8 mouse cellular contexts compared by ENCODE assay signal in genomic region chr13:49326246-49327206, GRCm38 (mm10). TPM values are rescaled to one million over a fixed set of nuclear protein-coding genes. Genes with fewer than 3 reads are reported as not detected.
DNase-seq lines count a peak whose midpoint lies in the region; ATAC-seq and TF ChIP-seq lines count a peak whose summit lies in the region.

No protein-coding gene starts in this region.

- TF ChIP-seq EP300 in stomach, postnatal 0 days (optimal IDR thresholded peaks at IDR 0.05): no peak

- peak; percentile 38; the same call in 1 of the 2 replicates for ATAC-seq in forebrain, embryonic 15.5 days (replicated peaks)
- peak; percentile 72; the same call in 1 of the 2 replicates for ATAC-seq in midbrain, embryonic 13.5 days
- ATAC-seq in stomach, postnatal 0 days (ENCODE audit: low FRiP score, low TSS enrichment): peak; percentile 66

- peaks cover 46% of the 10 kb centered on the region for H3K4me1 ChIP-seq in bone marrow macrophage, adult 2 months (ENCODE audit: control insufficient read depth, insufficient read depth, low read length)
- H3K4me1 ChIP-seq in forebrain, embryonic 15.5 days: no peaks in the 10 kb centered on the region
- peaks cover 6% of the 10 kb centered on the region; the same call in 1 of the 2 replicates for H3K4me1 ChIP-seq in midbrain, embryonic 13.5 days (replicated peaks)
- H3K4me1 ChIP-seq in stomach, postnatal 0 days (replicated peaks; ENCODE audit: control insufficient read depth, insufficient read depth): no peaks in the 10 kb centered on the region

- H3K4me2 ChIP-seq in forebrain, embryonic 15.5 days (replicated peaks): no peak overlapping the region
- no peak overlapping the region for H3K4me2 ChIP-seq in midbrain, embryonic 13.5 days (replicated peaks)
- no peak overlapping the region for H3K4me2 ChIP-seq in stomach, postnatal 0 days (replicated peaks; ENCODE audit: low read depth)

- no peaks in the 10 kb centered on the region for H3K36me3 ChIP-seq in forebrain, embryonic 15.5 days
- no peaks in the 10 kb centered on the region for H3K36me3 ChIP-seq in midbrain, embryonic 13.5 days
- H3K36me3 ChIP-seq in stomach, postnatal 0 days (ENCODE audit: control insufficient read depth, insufficient read depth, low read length): no peaks in the 10 kb centered on the region

- H3K27me3 ChIP-seq in forebrain, embryonic 15.5 days: no peaks in the 10 kb centered on the region
- H3K27me3 ChIP-seq in midbrain, embryonic 13.5 days: peaks cover 54% of the 10 kb centered on the region
- H3K27me3 ChIP-seq in stomach, postnatal 0 days (ENCODE audit: control insufficient read depth, insufficient read depth, low read length): no peaks in the 10 kb centered on the region

- no peaks in the 10 kb centered on the region for H3K9me3 ChIP-seq in forebrain, embryonic 15.5 days
- H3K9me3 ChIP-seq in midbrain, embryonic 13.5 days: no peaks in the 10 kb centered on the region
- H3K9me3 ChIP-seq in stomach, postnatal 0 days (ENCODE audit: control insufficient read depth, low read length): no peaks in the 10 kb centered on the region

- DNase-seq in gastrocnemius, adult 18-20 months (ENCODE audit: low spot score): peak; percentile 67
- no peak for DNase-seq in gastrocnemius, postnatal 36 days
- DNase-seq in 416B (ENCODE audit: low read depth): peak; percentile 81
- peak; percentile 69 for DNase-seq in kidney, postnatal 14 days
- peak; percentile 62 for DNase-seq in stomach, postnatal 0 days (ENCODE audit: low spot score)

- TF ChIP-seq CTCF in bone marrow macrophage, adult 2 months (IDR thresholded peaks at IDR 0.05; ENCODE audit: low read depth, low read length): no peak
- peak; percentile 88 for TF ChIP-seq CTCF in stomach, postnatal 0 days (IDR thresholded peaks at IDR 0.05; ENCODE audit: low read depth)

- no peak for TF ChIP-seq POLR2A in bone marrow macrophage, adult 2 months (IDR thresholded peaks at IDR 0.05; ENCODE audit: borderline replicate concordance, low read depth, low read length)

- no peak overlapping the region for H3K4me3 ChIP-seq in bone marrow macrophage, adult 2 months (ENCODE audit: insufficient read depth, low read length)
- no peak overlapping the region for H3K4me3 ChIP-seq in forebrain, embryonic 15.5 days
- no peak overlapping the region for H3K4me3 ChIP-seq in midbrain, embryonic 13.5 days (replicated peaks)
- H3K4me3 ChIP-seq in stomach, postnatal 0 days (ENCODE audit: low read depth, low read length): no peak overlapping the region

- no peak overlapping the region for H3K9ac ChIP-seq in forebrain, embryonic 15.5 days (replicated peaks)
- no peak overlapping the region for H3K9ac ChIP-seq in midbrain, embryonic 13.5 days (replicated peaks)
- no peak overlapping the region for H3K9ac ChIP-seq in stomach, postnatal 0 days (ENCODE audit: low read length)

- 60% methylated on average over 6 of the region's 6 CpGs for WGBS in forebrain, embryonic 15.5 days
- 61% methylated on average over 6 of the region's 6 CpGs for WGBS in midbrain, embryonic 13.5 days
- WGBS in stomach, postnatal 0 days: 54% methylated on average over 6 of the region's 6 CpGs

- peak overlapping the region; percentile 42 for H3K27ac ChIP-seq in bone marrow macrophage, adult 2 months (ENCODE audit: insufficient read depth, low read depth, low read length)
- no peak overlapping the region for H3K27ac ChIP-seq in forebrain, embryonic 15.5 days (replicated peaks)
- H3K27ac ChIP-seq in midbrain, embryonic 13.5 days: no peak overlapping the region
- no peak overlapping the region for H3K27ac ChIP-seq in stomach, postnatal 0 days (replicated peaks)

- intact Hi-C loops in gastrocnemius, postnatal 36 days (cut with DNase I): loop anchor here (2.0 to 10.0 kb wide), 2 partner anchors 54 to 318 kb away; no protein-coding TSS in a partner anchor

RNA-seq across cellular contexts. Expression of gene Fgd3, which starts 6.4 kb away (rescaled TPM):
- under 1 TPM; 0.41 to 0.90 TPM for total RNA-seq in gastrocnemius, adult 18-20 months (2021)
- total RNA-seq in gastrocnemius, postnatal 36 days (2021): under 1 TPM; 0.87 to 0.99 TPM
- polyA plus RNA-seq in bone marrow macrophage, adult 2 months (2012; ENCODE audit: insufficient read depth, insufficient read length, missing spikeins): 79.0 and 88.6 TPM in 2 replicates
- polyA plus RNA-seq in forebrain, embryonic 15.5 days (2015; fragmentation: Nextera tagmentation; extraction: Ambion mirVana): 3.4 and 3.9 TPM in 2 replicates
- polyA plus RNA-seq in midbrain, embryonic 13.5 days (2015; fragmentation: Nextera tagmentation; extraction: Ambion mirVana): 1.8 TPM in 2 replicates
- polyA plus RNA-seq in stomach, postnatal 0 days (2015; fragmentation: Nextera tagmentation; extraction: Ambion mirVana): 0.23 and 0.25 TPM in 2 replicates

RNA-seq across cellular contexts. Expression of gene Bicd2, which starts 14.9 kb away (rescaled TPM):
- total RNA-seq in gastrocnemius, adult 18-20 months (2021): 10 to 100 TPM; 23.4 to 28.6 TPM
- 10 to 100 TPM; 23.3 to 24.5 TPM for total RNA-seq in gastrocnemius, postnatal 36 days (2021)
- 38.4 and 42.5 TPM in 2 replicates for polyA plus RNA-seq in bone marrow macrophage, adult 2 months (2012; ENCODE audit: insufficient read depth, insufficient read length, missing spikeins)
- 26.4 and 27.1 TPM in 2 replicates for polyA plus RNA-seq in forebrain, embryonic 15.5 days (2015; fragmentation: Nextera tagmentation; extraction: Ambion mirVana)
- 24.0 and 26.6 TPM in 2 replicates for polyA plus RNA-seq in midbrain, embryonic 13.5 days (2015; fragmentation: Nextera tagmentation; extraction: Ambion mirVana)
- polyA plus RNA-seq in stomach, postnatal 0 days (2015; fragmentation: Nextera tagmentation; extraction: Ambion mirVana): 19.6 TPM in 2 replicates

Comparison
In these comparisons a context has a peak if more than half of its experiments do, and no peak if none do; other contexts are left out.
1. DNase-seq: peak in gastrocnemius, adult 18-20 months (single experiment), 416B (single experiment), kidney, postnatal 14 days (single experiment) and stomach, postnatal 0 days (single experiment); none in gastrocnemius, postnatal 36 days (0 of 2).
2. RNA of gene Fgd3, which starts 6.4 kb away (polyA plus RNA-seq): 79.0 to 88.6 TPM in bone marrow macrophage, adult 2 months; 3.4 to 3.9 TPM in forebrain, embryonic 15.5 days, 1.8 TPM in midbrain, embryonic 13.5 days and 0.23 to 0.25 TPM in stomach, postnatal 0 days; every median in the first group is over 10 times any median in the second.
3. Peak in every context shown above with its lines, with median percentiles within 50 percentile points of each other: ATAC-seq.